Mouse (Mus musculus) adipocyte (in vitro differentiated cells): Measurements from ENCODE around the gene Cnmd.

Experiments used
- DNase-seq: peaks from one replicate; pipeline ENCODE4 v3.0.0-alpha.2; 2016; ENCODE audit warnings: low spot score

Cnmd gene

GRCm38 (mm10) chr14:79645378-79645777, 16.6 kb downstream of the Cnmd start:
- no peak for DNase-seq

- no peak for DNase-seq
These were observed 19.9 kb downstream of the Cnmd start for GRCm38 (mm10) chr14:79642063-79642462.

- no peak for DNase-seq
These were observed 25.2 kb downstream of the Cnmd start for GRCm38 (mm10) chr14:79636814-79637213.

- DNase-seq: peak; percentile 71
These were observed 28.8 kb downstream of the Cnmd start for GRCm38 (mm10) chr14:79633196-79633595.

GRCm38 (mm10) chr14:79632330-79632729, 29.6 kb downstream of the Cnmd start:
- DNase-seq: peak; percentile 48

- DNase-seq: no peak
These were observed 40.8 kb downstream of the Cnmd start for GRCm38 (mm10) chr14:79621143-79621542.

- DNase-seq: no peak
These were observed 42.2 kb downstream of the Cnmd start for GRCm38 (mm10) chr14:79619802-79620201.

GRCm38 (mm10) chr14:79617121-79617828, 44.7 kb downstream of the Cnmd start:
- DNase-seq: peak; percentile 58

- no peak for DNase-seq
These were observed 53.7 kb downstream of the Cnmd start for GRCm38 (mm10) chr14:79608286-79608685.

- DNase-seq: no peak
These were observed 54.6 kb downstream of the Cnmd start for GRCm38 (mm10) chr14:79607352-79607751.

- DNase-seq: no peak
These were observed 55.1 kb downstream of the Cnmd start for GRCm38 (mm10) chr14:79606867-79607266.

- DNase-seq: no peak
These were observed 55.6 kb downstream of the Cnmd start for GRCm38 (mm10) chr14:79606392-79606791.

- no peak for DNase-seq
These were observed 56.1 kb downstream of the Cnmd start for GRCm38 (mm10) chr14:79605881-79606280.

- DNase-seq: no peak
These were observed 65.4 kb downstream of the Cnmd start for GRCm38 (mm10) chr14:79596602-79597001.

GRCm38 (mm10) chr14:79594069-79594468, 67.9 kb downstream of the Cnmd start:
- peak; percentile 41 for DNase-seq

- no peak for DNase-seq
These were observed 70.4 kb downstream of the Cnmd start for GRCm38 (mm10) chr14:79591611-79592010.

GRCm38 (mm10) chr14:79590916-79591315, 71.1 kb downstream of the Cnmd start:
- DNase-seq: no peak

- DNase-seq: no peak
These were observed 72.6 kb downstream of the Cnmd start for GRCm38 (mm10) chr14:79589401-79589800.

- DNase-seq: no peak
These were observed 73.4 kb downstream of the Cnmd start for GRCm38 (mm10) chr14:79588534-79588951.

GRCm38 (mm10) chr14:79587852-79588229, 74.1 kb downstream of the Cnmd start:
- DNase-seq: no peak
